Mouse (Mus musculus): ENCODE data around the gene Rrp1.

Rrp1 gene

DNA sequence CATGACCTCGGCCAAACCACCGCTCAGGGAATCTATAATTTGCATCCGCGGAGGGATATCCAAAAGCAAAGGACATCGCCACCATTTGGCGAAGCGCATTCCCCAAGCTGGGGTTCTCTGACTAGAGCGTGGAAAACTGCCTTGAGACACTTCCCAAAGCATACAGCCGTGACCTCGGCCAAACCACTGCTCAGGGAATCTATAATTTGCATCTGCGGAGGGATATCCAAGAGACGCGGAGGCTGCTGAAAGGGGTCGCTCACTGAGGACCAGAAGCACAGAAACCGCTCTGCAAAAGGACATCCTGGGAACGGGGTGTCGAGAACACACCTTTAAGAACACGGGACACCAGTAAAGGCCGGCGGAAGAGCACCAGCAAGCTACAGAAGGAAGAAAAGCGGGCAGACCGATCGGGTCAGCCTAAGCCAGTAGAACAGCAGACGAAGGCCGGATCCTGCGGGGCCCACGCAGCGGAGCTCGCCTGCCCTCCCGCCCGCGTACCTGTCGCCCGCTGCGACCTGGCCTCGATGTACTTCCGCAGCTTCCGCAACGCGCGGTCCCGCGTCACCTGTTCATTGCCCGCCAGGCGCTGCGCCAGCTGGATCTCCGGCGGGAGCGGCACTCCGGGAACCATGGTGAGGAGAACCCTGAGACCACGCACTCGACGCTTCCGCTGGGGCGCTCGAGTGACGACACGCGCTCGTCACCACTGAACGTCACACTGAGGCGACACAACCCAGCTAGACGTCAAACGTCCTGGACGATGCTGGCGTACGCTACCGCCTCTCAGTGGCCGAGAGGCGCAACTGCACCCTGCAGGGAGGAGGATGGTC, at the start of gene Rrp1:
TSS of gene Rrp1 (minus strand) at position 725 of the 833 bp plus-strand sequence.
- peak; percentile 97 for DNase-seq (ENCODE audit: low read depth, low spot score)

DNA sequence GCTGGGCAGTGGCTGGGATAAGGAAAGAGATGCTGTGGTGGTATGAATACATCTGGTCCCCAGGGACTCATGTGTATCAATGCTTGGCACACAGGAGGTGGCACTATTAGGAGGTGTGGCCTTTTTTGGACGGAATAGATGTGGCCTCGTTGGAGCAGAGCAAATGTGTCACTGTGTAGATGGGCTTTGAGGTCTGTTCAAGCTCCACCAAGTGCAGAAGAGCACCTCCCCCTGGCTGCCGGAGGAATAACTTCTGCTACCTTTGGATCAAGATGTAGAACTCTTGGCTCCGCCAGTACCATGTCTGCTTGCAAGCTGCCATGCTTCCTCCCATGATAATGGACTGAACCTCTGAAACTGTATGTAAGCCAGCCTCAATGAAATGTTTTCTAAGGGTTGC, 48.9 kb upstream of the Rrp1 start:
- DNase-seq (ENCODE audit: low read depth, low spot score): peak; percentile 42

DNA sequence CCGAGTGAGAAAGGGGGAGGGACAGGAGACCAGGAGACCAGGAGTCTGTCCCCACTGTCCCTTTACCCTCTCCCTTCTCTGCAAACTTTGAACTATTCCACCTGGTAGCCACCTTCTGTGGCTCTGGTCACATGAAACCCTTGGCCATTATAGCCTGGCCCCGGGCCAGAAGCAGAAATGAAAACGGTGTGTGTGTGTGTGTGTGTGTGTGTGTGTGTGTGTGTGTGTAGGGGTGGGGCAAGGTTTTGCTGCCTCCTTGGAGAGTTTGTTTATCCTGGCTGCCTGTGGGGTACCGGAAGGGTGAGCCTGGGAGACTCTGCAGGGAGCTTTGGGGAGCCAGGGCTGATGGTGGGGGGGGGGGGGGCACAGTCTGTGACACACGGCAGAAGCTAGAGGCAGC, 47.6 kb upstream of the Rrp1 start:
- no peak for DNase-seq (ENCODE audit: low read depth, low spot score)

- no peak for DNase-seq (ENCODE audit: low read depth, low spot score)
Measured at GRCm38 (mm10) chr10:78458348-78459111, 45.7 kb upstream of the Rrp1 start.

- peak; percentile 30 for DNase-seq (ENCODE audit: low read depth, low spot score)
Measured at GRCm38 (mm10) chr10:78457495-78458347, 44.9 kb upstream of the Rrp1 start.

GRCm38 (mm10) chr10:78456696-78457095, 43.9 kb upstream of the Rrp1 start:
- no peak for DNase-seq (ENCODE audit: low read depth, low spot score)

GRCm38 (mm10) chr10:78452641-78453040, 39.8 kb upstream of the Rrp1 start:
- no peak for DNase-seq (ENCODE audit: low read depth, low spot score)

GRCm38 (mm10) chr10:78450761-78451160, 37.9 kb upstream of the Rrp1 start:
- no peak for DNase-seq (ENCODE audit: low read depth, low spot score)

DNA sequence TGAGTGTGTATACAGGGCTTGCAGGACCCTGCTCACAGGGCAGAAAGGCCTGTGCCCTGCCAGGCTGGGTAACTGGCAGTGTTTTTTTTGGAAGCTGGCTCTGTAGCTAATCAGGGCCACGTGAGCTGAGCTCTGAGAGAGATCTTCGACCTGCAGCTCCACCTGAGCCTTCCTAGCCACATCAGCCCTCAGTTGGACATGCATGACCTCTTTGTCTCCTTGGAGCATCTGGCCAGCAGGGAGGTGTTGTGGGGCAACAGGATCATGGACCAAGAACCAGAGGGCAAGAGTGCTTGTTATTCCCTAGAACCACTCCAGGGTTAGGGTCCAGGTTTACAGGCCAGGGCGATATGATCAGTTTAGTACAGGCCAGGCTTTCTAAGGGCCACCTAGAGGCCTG, 34.6 kb upstream of the Rrp1 start:
- no peak for DNase-seq (ENCODE audit: low read depth, low spot score)

DNA sequence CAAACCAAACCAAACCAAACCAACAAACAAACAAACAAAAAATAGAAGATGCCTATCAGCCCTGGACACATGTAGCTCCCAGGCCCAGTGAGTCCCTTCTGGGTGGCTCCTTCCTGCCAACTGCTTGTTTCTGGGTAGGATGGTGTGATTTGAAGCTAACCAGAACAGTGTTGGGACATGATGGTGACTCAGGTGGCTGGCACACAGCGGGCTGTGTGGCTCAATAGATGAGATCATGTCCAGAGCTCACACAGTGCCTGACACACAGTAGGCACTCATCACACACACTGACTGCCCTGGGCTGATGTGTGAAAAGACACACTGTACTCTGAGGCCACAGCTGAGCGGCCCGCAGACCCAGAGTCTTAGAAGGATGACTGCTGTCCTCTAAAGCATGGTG, 33.4 kb upstream of the Rrp1 start:
- no peak for DNase-seq (ENCODE audit: low read depth, low spot score)

DNA sequence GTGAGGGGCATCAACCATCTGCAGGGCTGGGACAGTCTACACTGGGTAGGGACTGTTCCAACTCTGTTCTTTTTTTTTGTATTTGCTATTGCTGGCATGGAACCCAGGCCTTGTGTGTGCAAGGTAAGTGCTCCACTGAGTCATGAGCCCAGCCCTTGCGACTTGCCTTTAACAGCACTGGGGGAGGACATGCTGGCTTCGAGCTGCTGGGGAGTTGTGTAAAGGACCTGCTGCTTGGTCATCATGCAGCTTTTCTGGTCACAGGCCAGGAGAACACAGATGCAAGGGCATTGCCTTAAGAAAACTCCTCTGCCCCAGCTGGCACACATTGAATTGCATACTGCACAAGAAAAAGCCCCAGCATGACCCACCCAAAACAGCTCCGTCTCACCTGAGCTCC, 29.4 kb upstream of the Rrp1 start:
- DNase-seq (ENCODE audit: low read depth, low spot score): no peak

GRCm38 (mm10) chr10:78441606-78442005, 28.8 kb upstream of the Rrp1 start:
- DNase-seq (ENCODE audit: low read depth, low spot score): peak; percentile 91

DNA sequence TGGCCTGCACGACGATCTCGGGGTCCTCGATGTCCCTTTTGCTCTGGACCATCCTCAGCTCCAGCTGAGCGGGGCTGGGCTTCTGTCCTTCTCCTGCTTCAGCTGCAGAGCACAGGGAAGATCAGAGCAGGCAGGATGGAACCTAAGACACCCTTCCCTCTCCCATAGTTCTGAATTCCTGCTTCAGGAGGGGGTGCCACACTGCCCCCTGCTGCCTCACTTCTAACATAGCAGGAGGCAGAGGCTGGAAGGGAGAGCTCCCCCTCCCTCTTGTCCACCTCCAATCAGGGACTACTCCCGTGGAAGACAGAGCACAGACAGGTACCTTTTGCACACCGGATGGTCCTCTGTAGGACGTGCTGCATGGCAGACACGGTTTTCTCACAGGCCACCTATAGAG, 28.0 kb upstream of the Rrp1 start:
- peak; percentile 46 for DNase-seq (ENCODE audit: low read depth, low spot score)

GRCm38 (mm10) chr10:78439990-78440389, 27.1 kb upstream of the Rrp1 start:
- DNase-seq (ENCODE audit: low read depth, low spot score): no peak

GRCm38 (mm10) chr10:78439550-78439949, 26.7 kb upstream of the Rrp1 start:
- DNase-seq (ENCODE audit: low read depth, low spot score): no peak

DNA sequence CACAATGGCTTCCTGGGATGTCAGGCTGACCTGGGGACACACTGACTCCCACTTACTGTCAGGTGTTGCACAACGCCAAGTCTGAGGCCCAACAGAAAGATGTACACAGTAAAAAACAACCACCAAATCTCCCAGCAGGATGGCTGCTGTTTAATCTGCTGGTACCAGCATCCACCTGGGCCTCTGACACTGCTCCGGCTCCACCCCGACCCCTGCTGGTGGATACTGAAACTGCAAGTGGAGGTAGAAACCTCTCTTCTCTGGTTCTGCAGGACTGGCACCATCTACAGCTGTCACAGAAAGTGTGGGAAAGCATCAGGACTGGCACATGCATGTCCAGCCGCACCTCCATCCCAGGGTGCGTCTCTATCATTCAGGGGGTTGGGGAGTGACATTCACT, 25.3 kb upstream of the Rrp1 start:
- peak; percentile 63 for DNase-seq (ENCODE audit: low read depth, low spot score)

DNA sequence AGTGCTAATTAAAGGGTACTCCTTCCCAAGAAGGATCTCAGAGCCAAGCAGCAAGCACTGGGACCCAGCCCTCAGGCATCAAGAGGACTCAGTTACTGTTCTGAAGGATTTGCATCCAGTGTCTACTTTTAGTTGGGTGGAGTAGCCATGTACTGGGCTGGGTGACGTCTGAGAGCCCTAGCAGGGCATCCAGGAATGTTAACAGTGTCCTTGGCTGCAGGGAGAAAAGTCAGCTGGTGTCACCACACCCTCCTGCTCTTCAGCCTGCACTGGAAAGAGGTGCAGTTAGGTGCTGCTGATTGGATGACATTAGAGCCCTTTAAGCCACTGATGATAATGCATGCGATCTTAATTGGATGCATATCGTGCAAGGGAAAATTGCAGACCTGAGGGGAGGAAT, 20.0 kb upstream of the Rrp1 start:
- peak; percentile 52 for DNase-seq (ENCODE audit: low read depth, low spot score)

DNA sequence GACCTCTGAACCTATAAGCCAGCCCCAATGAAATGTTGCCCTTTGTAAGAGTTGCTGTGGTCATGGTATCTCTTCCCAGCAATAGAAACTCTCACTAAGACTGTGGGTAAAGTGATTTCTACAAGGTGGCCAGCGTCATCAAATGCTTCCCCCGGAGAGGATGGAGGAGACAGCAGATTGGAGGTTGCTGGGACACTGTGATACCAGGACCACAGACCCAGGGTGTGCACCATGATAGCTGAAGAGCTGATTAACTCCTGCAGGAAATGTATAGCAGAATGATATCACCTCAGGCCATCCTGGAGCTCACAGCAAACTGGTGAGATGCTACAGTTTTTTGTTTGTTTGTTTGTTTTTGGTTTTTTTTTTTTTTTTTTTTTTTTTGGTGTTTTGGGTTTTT, 16.9 kb upstream of the Rrp1 start:
- no peak for DNase-seq (ENCODE audit: low read depth, low spot score)

GRCm38 (mm10) chr10:78429180-78429579, 16.3 kb upstream of the Rrp1 start:
- no peak for DNase-seq (ENCODE audit: low read depth, low spot score)

DNA sequence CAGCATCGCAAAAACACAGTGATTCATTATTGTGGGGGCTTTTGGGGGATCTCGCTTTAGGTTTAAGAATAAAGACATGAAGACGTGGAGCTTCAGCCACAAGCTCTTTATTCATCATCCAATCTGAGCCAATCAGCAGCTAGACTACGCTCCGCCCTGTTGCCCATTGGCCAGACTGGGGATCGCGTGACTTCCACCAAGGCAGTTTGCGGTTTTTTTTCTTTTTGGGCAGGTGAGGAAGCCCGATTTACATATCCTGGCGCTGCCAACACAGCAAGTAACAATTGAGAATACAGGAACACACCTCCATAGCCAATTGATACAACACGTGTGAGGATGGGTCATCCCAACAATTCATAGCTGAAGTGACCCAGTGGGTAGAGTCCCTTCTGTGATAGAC, 15.2 kb upstream of the Rrp1 start:
- peak; percentile 66 for DNase-seq (ENCODE audit: low read depth, low spot score)

- DNase-seq (ENCODE audit: low read depth, low spot score): no peak
Measured at GRCm38 (mm10) chr10:78426117-78426735, 13.4 kb upstream of the Rrp1 start.

All from ES-CJ7 (cell line).